Mouse (Mus musculus) cerebellum, adult 11 months (tissue): Measurements from ENCODE around the gene Lypla2.

Experiments used
- DNase-seq: peaks from one replicate; pipeline ENCODE4 v3.0.0; 2022

The Lypla2 gene

DNA sequence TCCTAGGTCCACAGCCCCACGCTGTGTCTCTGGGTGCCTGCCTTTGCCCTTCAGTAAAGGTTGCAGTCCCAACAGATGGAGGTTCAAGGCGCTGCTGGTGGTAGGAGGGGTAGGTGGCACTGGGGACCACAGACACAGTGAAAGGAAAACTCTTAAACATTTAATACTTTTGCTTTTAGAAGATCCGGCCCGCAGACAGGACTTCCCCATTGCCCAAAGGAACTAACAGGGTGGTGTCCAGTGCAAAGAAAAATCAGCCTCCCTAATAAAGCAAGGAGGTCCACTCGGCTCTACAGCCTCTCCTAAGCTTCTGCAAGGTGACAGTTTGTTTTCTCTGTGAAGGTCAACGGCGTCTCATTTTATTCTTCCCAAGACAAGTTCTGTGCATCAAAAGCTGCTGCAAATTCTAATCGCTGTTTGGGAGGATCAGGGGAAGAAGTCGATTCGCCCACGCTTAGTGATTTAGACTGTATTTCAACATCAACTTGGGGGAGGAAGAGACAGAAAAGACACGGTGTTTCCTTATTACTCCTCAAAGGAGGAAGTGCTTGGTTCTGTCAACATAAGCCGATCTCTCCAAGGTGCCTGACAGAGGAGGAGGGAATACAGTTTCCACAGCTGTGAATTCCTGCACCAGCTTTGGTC, 53.7 kb downstream of the Lypla2 start:
- DNase-seq = no peak
